Mouse (Mus musculus) midbrain, embryonic 15.5 days (tissue): ENCODE data around the gene Drd5. TPM values are rescaled to one million over a fixed set of nuclear protein-coding genes. Genes with fewer than 3 reads are reported as not detected.

Source experiments
- ATAC-seq: fragments of 200-750 bp; cut with Nextera tagmentation; replicated peaks from 2 replicates; pipeline ENCODE4 v1.8.0; 2017; ENCODE audit warnings: moderate TSS enrichment
- H3K27ac ChIP-seq: fragments of 300-500 bp; sonication (generic); 2 replicates; pipeline ENCODE4 v1.5.1; 2015; ENCODE audit warnings: mild to moderate bottlenecking, inconsistent platforms
- H3K27me3 ChIP-seq: fragments of 300-500 bp; sonication (generic); replicated peaks from 2 replicates; pipeline ENCODE4 v1.6.1; 2015; ENCODE audit warnings: inconsistent platforms
- H3K36me3 ChIP-seq: fragments of 300-500 bp; sonication (generic); replicated peaks from 2 replicates; pipeline ENCODE4 v1.6.1; 2015; ENCODE audit warnings: inconsistent platforms
- H3K4me1 ChIP-seq: fragments of 300-500 bp; sonication (generic); 2 replicates; pipeline ENCODE4 v1.6.1; 2015; ENCODE audit warnings: inconsistent platforms
- H3K4me2 ChIP-seq: fragments of 300-500 bp; sonication (generic); 2 replicates; pipeline ENCODE4 v1.6.1; 2015; ENCODE audit warnings: inconsistent platforms, mild to moderate bottlenecking, moderate library complexity
- H3K4me3 ChIP-seq: fragments of 300-500 bp; sonication (generic); 2 replicates; pipeline ENCODE4 v1.5.1; 2015; ENCODE audit warnings: mild to moderate bottlenecking, inconsistent platforms
- H3K9ac ChIP-seq: fragments of 300-500 bp; sonication (generic); 2 replicates; pipeline ENCODE4 v1.6.1; 2015; ENCODE audit warnings: mild to moderate bottlenecking, inconsistent platforms
- H3K9me3 ChIP-seq: fragments of 300-500 bp; sonication (generic); 2 replicates; pipeline ENCODE4 v1.6.1; 2016; ENCODE audit warnings: inconsistent platforms
- WGBS: fragments of 180-500 bp; shearing (Covaris S2); methylation state at CpG from one replicate; pipeline ENCODE4 v1.1.7; 2015; ENCODE audit warnings: mixed read lengths; 5-methylcytosine and 5-hydroxymethylcytosine counted together
- polyA plus RNA-seq: library from polyadenylated mRNA; unstranded; fragments of >200 nt; fragmentation: Nextera tagmentation; extraction: Ambion mirVana; gene quantifications from 2 replicates; pipeline ENCODE4 v1.2.1, GENCODE M21; 2015

Drd5 gene
- polyA plus RNA-seq, 1 experiment from 2014 or later: 0.76 TPM

GRCm38 (mm10) chr5:38364396-38364795, 45.2 kb downstream of the Drd5 start:
- Histone ChIP-seq H3K9ac (no peak overlapping the region), H3K27ac (no peak overlapping the region), H3K4me2 (no peak overlapping the region), H3K27me3 (no peaks in the 10 kb centered on the region), H3K36me3 (no peaks in the 10 kb centered on the region), H3K9me3 (no peaks in the 10 kb centered on the region), H3K4me3 (no peak overlapping the region), H3K4me1 (peaks cover 14% of the 10 kb centered on the region)
- whole genome bisulfite sequencing: 78% methylated on average over 5 of the region's 5 CpGs
- no peak for ATAC-seq

DNA sequence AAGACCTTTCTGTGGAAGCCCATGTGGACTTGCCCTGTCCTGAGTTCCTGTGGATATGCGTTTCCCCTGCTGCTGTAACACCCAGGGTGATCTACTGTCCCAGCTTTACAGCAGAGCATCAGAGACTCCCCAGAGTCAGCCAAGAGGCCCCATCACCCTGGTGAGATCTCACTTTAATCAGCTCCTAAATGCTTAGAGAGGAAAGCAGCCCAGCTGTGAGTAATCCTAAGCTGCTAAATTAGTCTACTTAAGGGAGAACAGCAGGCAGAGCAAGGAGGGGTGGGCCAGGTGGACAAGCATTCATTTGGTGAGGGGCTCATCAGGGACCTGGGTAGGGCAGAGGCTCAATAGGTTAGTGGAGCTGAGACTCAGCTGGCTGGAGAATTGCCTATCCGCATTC, 46.4 kb downstream of the Drd5 start:
- Histone ChIP-seq H3K9ac (no peak overlapping the region), H3K4me1 (peaks cover 10% of the 10 kb centered on the region), H3K36me3 (no peaks in the 10 kb centered on the region), H3K27ac (no peak overlapping the region), H3K27me3 (no peaks in the 10 kb centered on the region), H3K4me3 (no peak overlapping the region), H3K9me3 (no peaks in the 10 kb centered on the region), H3K4me2 (no peak overlapping the region)
- no peak for ATAC-seq
- WGBS: 43% methylated on average over 2 of the region's 2 CpGs

- Histone ChIP-seq H3K36me3 (no peaks in the 10 kb centered on the region), H3K27me3 (no peaks in the 10 kb centered on the region), H3K9me3 (no peaks in the 10 kb centered on the region), H3K4me1 (peaks cover 10% of the 10 kb centered on the region), H3K27ac (no peak overlapping the region), H3K9ac (no peak overlapping the region), H3K4me2 (peak overlapping the region; percentile 49), H3K4me3 (peak overlapping the region; percentile 7)
- ATAC-seq: peak; percentile 66
- WGBS: 11% methylated on average over 18 of the region's 18 CpGs
These were observed 47.7 kb downstream of the Drd5 start for GRCm38 (mm10) chr5:38366650-38367470.

GRCm38 (mm10) chr5:38371308-38371707, 52.1 kb downstream of the Drd5 start:
- H3K4me2 ChIP-seq: no peak overlapping the region
- no peaks in the 10 kb centered on the region for H3K27me3 ChIP-seq
- no peak overlapping the region for H3K27ac ChIP-seq
- peaks cover 9% of the 10 kb centered on the region for H3K4me1 ChIP-seq
- no peak overlapping the region for H3K4me3 ChIP-seq
- 86% methylated on average over 1 of the region's 1 CpGs for WGBS
- ATAC-seq: no peak
- H3K9me3 ChIP-seq: no peaks in the 10 kb centered on the region
- H3K36me3 ChIP-seq: no peaks in the 10 kb centered on the region
- no peak overlapping the region for H3K9ac ChIP-seq

Other genes with a start within 250 kb of the Drd5 start
- gene Nsg1, start 159.5 kb upstream of the Drd5 start, polyA plus RNA-seq: 1,489 and 1,499 TPM in 2 replicates
- gene Zbtb49, start 98.9 kb upstream of the Drd5 start, polyA plus RNA-seq: 24.4 and 24.9 TPM in 2 replicates
- gene Lyar, start 98.9 kb upstream of the Drd5 start, polyA plus RNA-seq: 40.5 and 40.7 TPM in 2 replicates
- gene Tmem128, start 59.2 kb upstream of the Drd5 start, polyA plus RNA-seq: 88.4 and 90.4 TPM in 2 replicates
- gene Otop1, start 43.4 kb upstream of the Drd5 start, polyA plus RNA-seq: 0.06 TPM in 1 of 2 replicates, not detected in the other
- 0.26 and 0.40 TPM in 2 replicates for gene Slc2a9, start 183.8 kb downstream of the Drd5 start, polyA plus RNA-seq
- gene Wdr1, start 243.9 kb downstream of the Drd5 start, polyA plus RNA-seq: 208 and 210 TPM in 2 replicates